Mouse (Mus musculus) CD4-positive, CD25-positive, alpha-beta regulatory T cell (primary cell): Measurements from ENCODE around the gene Slc39a1. TPM values are rescaled to one million over a fixed set of nuclear protein-coding genes. Genes with fewer than 3 reads are reported as not detected.

Source experiments
- polyA plus RNA-seq: library from polyadenylated mRNA; unstranded; fragments of 100-300 nt; shearing (Covaris generic); gene quantifications from one replicate; pipeline ENCODE4 v1.2.1, GENCODE M21; 2017

Gene Slc39a1
- 2.1 TPM for polyA plus RNA-seq

GRCm38 (mm10) chr3:90247960-90248745 is at the start of gene Slc39a1:
Gene Slc39a1, plus strand, starts transcription at chr3:90248172.

GRCm38 (mm10) chr3:90213377-90213866 is 34.5 kb upstream of the Slc39a1 start, which contains the start of the genes Rps27 and Rab13:
Gene Rps27, minus strand, starts transcription at chr3:90213651.
Gene Rab13, plus strand, starts transcription at chr3:90213695.

GRCm38 (mm10) chr3:90231507-90232333 is 16.3 kb upstream of the Slc39a1 start, which contains the start of gene Jtb:
Gene Jtb, plus strand, starts transcription at chr3:90231597.

GRCm38 (mm10) chr3:90242984-90243775 is 4.8 kb upstream of the Slc39a1 start, which contains the start of gene Creb3l4:
Gene Creb3l4, minus strand, starts transcription at chr3:90243512.

GRCm38 (mm10) chr3:90253653-90254418 is 5.9 kb downstream of the Slc39a1 start, which contains the start of gene Crtc2:
Gene Crtc2, plus strand, starts transcription at chr3:90254163.

GRCm38 (mm10) chr3:90265034-90265931 is 17.3 kb downstream of the Slc39a1 start, which contains the start of gene Dennd4b:
Gene Dennd4b, plus strand, starts transcription at chr3:90265185.

GRCm38 (mm10) chr3:90292345-90293275 is 44.6 kb downstream of the Slc39a1 start, which contains the start of gene Gatad2b:
Gene Gatad2b, plus strand, starts transcription at chr3:90293178.

Other genes starting within 250 kb of the Slc39a1 start
- gene Hax1, start 249.4 kb upstream of the Slc39a1 start, polyA plus RNA-seq = 95.3 TPM
- gene 4933434E20Rik, start 196.5 kb upstream of the Slc39a1 start, polyA plus RNA-seq = 143 TPM
- 194 TPM for gene Ubap2l, start 195.5 kb upstream of the Slc39a1 start, polyA plus RNA-seq
- gene Tpm3, start 175.5 kb upstream of the Slc39a1 start, polyA plus RNA-seq = 970 TPM
- gene Nup210l, start 144.0 kb upstream of the Slc39a1 start, polyA plus RNA-seq = 0.53 TPM
- gene Rps27, start 34.5 kb upstream of the Slc39a1 start, polyA plus RNA-seq = 1,493 TPM
- 0.24 TPM for gene Rab13, start 34.5 kb upstream of the Slc39a1 start, polyA plus RNA-seq
- gene Jtb, start 16.6 kb upstream of the Slc39a1 start, polyA plus RNA-seq = 162 TPM
- gene Creb3l4, start 4.7 kb upstream of the Slc39a1 start, polyA plus RNA-seq = not detected
- 107 TPM for gene Crtc2, start 6.0 kb downstream of the Slc39a1 start, polyA plus RNA-seq
- 53.6 TPM for gene Dennd4b, start 17.0 kb downstream of the Slc39a1 start, polyA plus RNA-seq
- gene Gatad2b, start 45.0 kb downstream of the Slc39a1 start, polyA plus RNA-seq = 12.1 TPM
- 0.49 TPM for gene Slc27a3, start 141.8 kb downstream of the Slc39a1 start, polyA plus RNA-seq
- gene Ints3, start 185.4 kb downstream of the Slc39a1 start, polyA plus RNA-seq = 34.7 TPM
- gene Npr1, start 217.7 kb downstream of the Slc39a1 start, polyA plus RNA-seq = not detected
- gene Ilf2, start 228.0 kb downstream of the Slc39a1 start, polyA plus RNA-seq = 102 TPM
- 107 TPM for gene Snapin, start 242.9 kb downstream of the Slc39a1 start, polyA plus RNA-seq